Mouse (Mus musculus) activated CD4-positive, CD25-positive, alpha-beta regulatory T cell, adult 9 weeks (primary cell): ENCODE results near the gene Dhdh. TPM values are rescaled to one million over a fixed set of nuclear protein-coding genes. Genes with fewer than 3 reads are reported as not detected.

ENCODE experiments used
- polyA plus RNA-seq: library from polyadenylated mRNA; unstranded; fragments of 100-300 nt; shearing (Covaris generic); gene quantifications from one replicate; pipeline ENCODE4 v1.2.1, GENCODE M21; 2017

Dhdh gene
- polyA plus RNA-seq: 1.0 TPM

GRCm38 (mm10) chr7:45488293-45489204, at the start of gene Dhdh:
Gene Dhdh (minus strand): TSS chr7:45488805.

GRCm38 (mm10) chr7:45525809-45526473, 37.3 kb upstream of the Dhdh start, which contains the start of the genes Ppp1r15a and Plekha4:
Gene Ppp1r15a (minus strand): TSS chr7:45526268.
Gene Plekha4 (plus strand): TSS chr7:45526330.

GRCm38 (mm10) chr7:45509912-45510787, 21.5 kb upstream of the Dhdh start, which contains the start of gene Nucb1:
Gene Nucb1 (minus strand): TSS chr7:45510406.

GRCm38 (mm10) chr7:45486761-45487415, 1.7 kb downstream of the Dhdh start, which contains the start of gene Gm45808:
Gene Gm45808 (minus strand): TSS chr7:45486811.

GRCm38 (mm10) chr7:45481374-45481927, 7.2 kb downstream of the Dhdh start, which contains the start of gene Tulp2:
Gene Tulp2 (plus strand): TSS chr7:45481877.

GRCm38 (mm10) chr7:45466283-45467089, 22.1 kb downstream of the Dhdh start, which contains the start of gene Bax:
Gene Bax (minus strand): TSS chr7:45466898.

GRCm38 (mm10) chr7:45459564-45460140, 29.0 kb downstream of the Dhdh start, which contains the start of gene Ftl1:
Gene Ftl1 (minus strand): TSS chr7:45459884.

GRCm38 (mm10) chr7:45437521-45438276, 50.9 kb downstream of the Dhdh start, which contains the start of gene Ruvbl2:
Gene Ruvbl2 (minus strand): TSS chr7:45438096.

GRCm38 (mm10) chr7:45434203-45435015, 54.2 kb downstream of the Dhdh start, which contains the start of gene Gys1:
Gene Gys1 (plus strand): TSS chr7:45434844.

Other genes starting within 250 kb of the Dhdh start
- 641 TPM for gene Cd37, start 249.7 kb downstream of the Dhdh start, polyA plus RNA-seq
- gene Slc6a16, start 247.7 kb downstream of the Dhdh start, polyA plus RNA-seq: not detected
- not detected for gene Slc6a21, start 211.3 kb downstream of the Dhdh start, polyA plus RNA-seq
- gene Trpm4, start 155.0 kb downstream of the Dhdh start, polyA plus RNA-seq: 11.7 TPM
- gene Hrc, start 153.5 kb downstream of the Dhdh start, polyA plus RNA-seq: not detected
- 0.12 TPM for gene Ppfia3, start 121.8 kb downstream of the Dhdh start, polyA plus RNA-seq
- 0.89 TPM for gene Lin7b, start 118.2 kb downstream of the Dhdh start, polyA plus RNA-seq
- 263 TPM for gene Snrnp70, start 93.1 kb downstream of the Dhdh start, polyA plus RNA-seq
- not detected for gene Kcna7, start 83.2 kb downstream of the Dhdh start, polyA plus RNA-seq
- 0.92 TPM for gene Ntf5, start 75.1 kb downstream of the Dhdh start, polyA plus RNA-seq
- gene Lhb, start 68.0 kb downstream of the Dhdh start, polyA plus RNA-seq: not detected
- gene Gys1, start 54.0 kb downstream of the Dhdh start, polyA plus RNA-seq: 19.6 TPM
- 67.2 TPM for gene Ruvbl2, start 50.7 kb downstream of the Dhdh start, polyA plus RNA-seq
- 2,196 TPM for gene Ftl1, start 28.9 kb downstream of the Dhdh start, polyA plus RNA-seq
- 249 TPM for gene Bax, start 21.9 kb downstream of the Dhdh start, polyA plus RNA-seq
- gene Tulp2, start 6.9 kb downstream of the Dhdh start, polyA plus RNA-seq: 1.7 TPM
- 0.88 TPM for gene Gm45808, start 2.0 kb downstream of the Dhdh start, polyA plus RNA-seq
- gene Nucb1, start 21.6 kb upstream of the Dhdh start, polyA plus RNA-seq: 289 TPM
- 59.4 TPM for gene Ppp1r15a, start 37.5 kb upstream of the Dhdh start, polyA plus RNA-seq
- 0.40 TPM for gene Plekha4, start 37.5 kb upstream of the Dhdh start, polyA plus RNA-seq
- gene Hsd17b14, start 66.1 kb upstream of the Dhdh start, polyA plus RNA-seq: 1.9 TPM
- gene Bcat2, start 81.3 kb upstream of the Dhdh start, polyA plus RNA-seq: 64.7 TPM
- gene Fgf21, start 126.7 kb upstream of the Dhdh start, polyA plus RNA-seq: not detected
- not detected for gene Fut1, start 128.5 kb upstream of the Dhdh start, polyA plus RNA-seq
- gene Izumo1, start 133.0 kb upstream of the Dhdh start, polyA plus RNA-seq: 0.11 TPM
- 1.2 TPM for gene Rasip1, start 138.7 kb upstream of the Dhdh start, polyA plus RNA-seq
- gene Mamstr, start 151.2 kb upstream of the Dhdh start, polyA plus RNA-seq: 0.72 TPM
- gene Fut2, start 177.6 kb upstream of the Dhdh start, polyA plus RNA-seq: 0.17 TPM
- gene Ntn5, start 195.2 kb upstream of the Dhdh start, polyA plus RNA-seq: not detected
- 0.33 TPM for gene Sec1, start 205.6 kb upstream of the Dhdh start, polyA plus RNA-seq
- 8.1 TPM for gene Car11, start 211.0 kb upstream of the Dhdh start, polyA plus RNA-seq
- 12.6 TPM for gene Dbp, start 216.3 kb upstream of the Dhdh start, polyA plus RNA-seq
- 1,812 TPM for gene Rpl18, start 226.7 kb upstream of the Dhdh start, polyA plus RNA-seq
- gene Sphk2, start 229.2 kb upstream of the Dhdh start, polyA plus RNA-seq: 37.7 TPM
- gene Fam83e, start 232.4 kb upstream of the Dhdh start, polyA plus RNA-seq: not detected
- not detected for gene Spaca4, start 237.0 kb upstream of the Dhdh start, polyA plus RNA-seq